Mouse (Mus musculus): Measurements from ENCODE around the gene Vps8. TPM values are rescaled to one million over a fixed set of nuclear protein-coding genes. Genes with fewer than 3 reads are reported as not detected.

The Vps8 gene
- total and polyA plus RNA-seq, 3 experiments: 26.2 to 50.1 (median 30.3) TPM

GRCm38 (mm10) chr16:21650289-21650688 lies 227.4 kb downstream of the Vps8 start:
- peaks cover 3% of the 10 kb centered on the region; the same call in 1 of the 2 replicates for H3K4me1 ChIP-seq (ENCODE audit: insufficient read depth, low read depth, low read length)
- no peaks in the 10 kb centered on the region for H3K9me3 ChIP-seq (replicated peaks)
- no peak overlapping the region for H3K4me3 ChIP-seq (ENCODE audit: low read depth, low read length)
- TF ChIP-seq POLR2AphosphoS5 (IDR thresholded peaks at IDR 0.05; ENCODE audit: insufficient replicate concordance, low read depth, low read length): no peak
- no peak for TF ChIP-seq GATA2 (IDR thresholded peaks at IDR 0.05; ENCODE audit: borderline replicate concordance, low read depth, low read length)
- no peak for TF ChIP-seq TAL1 (conservative IDR thresholded peaks at IDR 0.05; ENCODE audit: low read depth, low read length)
- TF ChIP-seq CTCF (IDR thresholded peaks at IDR 0.05; ENCODE audit: low read depth, low read length): no peak
- no peak for TF ChIP-seq GATA1 (IDR thresholded peaks at IDR 0.05; ENCODE audit: borderline replicate concordance, low read length)
- peaks cover 3% of the 10 kb centered on the region; the same call in 1 of the 2 replicates for H3K27me3 ChIP-seq (ENCODE audit: insufficient read depth, low read length)
- H3K36me3 ChIP-seq (replicated peaks): peaks cover 2% of the 10 kb centered on the region
- ATAC-seq (ENCODE audit: extremely low read depth, insufficient number of reproducible peaks, low FRiP score, poor library complexity, severe bottlenecking) (no peak), DNase-seq (ENCODE audit: low spot score) (no peak)

GRCm38 (mm10) chr16:21651161-21651560 lies 228.2 kb downstream of the Vps8 start:
- Histone ChIP-seq H3K9me3 (replicated peaks) (no peaks in the 10 kb centered on the region), H3K4me3 (ENCODE audit: low read depth, low read length) (no peak overlapping the region), H3K27me3 (ENCODE audit: insufficient read depth, low read length) (peaks cover 3% of the 10 kb centered on the region; the same call in 1 of the 2 replicates), H3K4me1 (ENCODE audit: insufficient read depth, low read depth, low read length) (peaks cover 3% of the 10 kb centered on the region; the same call in 1 of the 2 replicates), H3K36me3 (replicated peaks) (no peaks in the 10 kb centered on the region)
- DNase-seq (ENCODE audit: low spot score): no peak
- no peak for ATAC-seq (ENCODE audit: extremely low read depth, insufficient number of reproducible peaks, low FRiP score, poor library complexity, severe bottlenecking)
- TF ChIP-seq CTCF (IDR thresholded peaks at IDR 0.05; ENCODE audit: low read depth, low read length) (no peak), POLR2AphosphoS5 (IDR thresholded peaks at IDR 0.05; ENCODE audit: insufficient replicate concordance, low read depth, low read length) (no peak), TAL1 (conservative IDR thresholded peaks at IDR 0.05; ENCODE audit: low read depth, low read length) (no peak), GATA1 (IDR thresholded peaks at IDR 0.05; ENCODE audit: borderline replicate concordance, low read length) (no peak), GATA2 (IDR thresholded peaks at IDR 0.05; ENCODE audit: borderline replicate concordance, low read depth, low read length) (no peak)

GRCm38 (mm10) chr16:21653151-21653550 lies 230.2 kb downstream of the Vps8 start:
- H3K27me3 ChIP-seq (ENCODE audit: insufficient read depth, low read length): peaks cover 3% of the 10 kb centered on the region; the same call in 1 of the 2 replicates
- ATAC-seq (ENCODE audit: extremely low read depth, insufficient number of reproducible peaks, low FRiP score, poor library complexity, severe bottlenecking) (no peak), DNase-seq (ENCODE audit: low spot score) (no peak)
- no peaks in the 10 kb centered on the region for H3K4me1 ChIP-seq (ENCODE audit: insufficient read depth, low read depth, low read length)
- no peaks in the 10 kb centered on the region for H3K36me3 ChIP-seq (replicated peaks)
- no peaks in the 10 kb centered on the region for H3K9me3 ChIP-seq (replicated peaks)
- TF ChIP-seq CTCF (IDR thresholded peaks at IDR 0.05; ENCODE audit: low read depth, low read length) (no peak), POLR2AphosphoS5 (IDR thresholded peaks at IDR 0.05; ENCODE audit: insufficient replicate concordance, low read depth, low read length) (no peak), GATA2 (IDR thresholded peaks at IDR 0.05; ENCODE audit: borderline replicate concordance, low read depth, low read length) (no peak), GATA1 (IDR thresholded peaks at IDR 0.05; ENCODE audit: borderline replicate concordance, low read length) (no peak), TAL1 (conservative IDR thresholded peaks at IDR 0.05; ENCODE audit: low read depth, low read length) (no peak)
- H3K4me3 ChIP-seq (ENCODE audit: low read depth, low read length): no peak overlapping the region

- Histone ChIP-seq H3K4me1 (ENCODE audit: insufficient read depth, low read depth, low read length) (no peaks in the 10 kb centered on the region), H3K36me3 (replicated peaks) (no peaks in the 10 kb centered on the region), H3K4me3 (ENCODE audit: low read depth, low read length) (no peak overlapping the region), H3K9me3 (replicated peaks) (no peaks in the 10 kb centered on the region), H3K27me3 (ENCODE audit: insufficient read depth, low read length) (peaks cover 5% of the 10 kb centered on the region; the same call in 1 of the 2 replicates)
- no peak for DNase-seq (ENCODE audit: low spot score)
- no peak for TF ChIP-seq POLR2AphosphoS5 (IDR thresholded peaks at IDR 0.05; ENCODE audit: insufficient replicate concordance, low read depth, low read length)
- no peak for TF ChIP-seq CTCF (IDR thresholded peaks at IDR 0.05; ENCODE audit: low read depth, low read length)
- no peak for TF ChIP-seq TAL1 (conservative IDR thresholded peaks at IDR 0.05; ENCODE audit: low read depth, low read length)
- TF ChIP-seq GATA2 (IDR thresholded peaks at IDR 0.05; ENCODE audit: borderline replicate concordance, low read depth, low read length): no peak
- no peak for TF ChIP-seq GATA1 (IDR thresholded peaks at IDR 0.05; ENCODE audit: borderline replicate concordance, low read length)
- ATAC-seq (ENCODE audit: extremely low read depth, insufficient number of reproducible peaks, low FRiP score, poor library complexity, severe bottlenecking): no peak
Observed at GRCm38 (mm10) chr16:21654384-21654783, 231.5 kb downstream of the Vps8 start.

GRCm38 (mm10) chr16:21655291-21655690 lies 232.4 kb downstream of the Vps8 start:
- Histone ChIP-seq H3K27me3 (ENCODE audit: insufficient read depth, low read length) (peaks cover 5% of the 10 kb centered on the region; the same call in 1 of the 2 replicates), H3K9me3 (replicated peaks) (no peaks in the 10 kb centered on the region), H3K36me3 (replicated peaks) (no peaks in the 10 kb centered on the region), H3K4me1 (ENCODE audit: insufficient read depth, low read depth, low read length) (no peaks in the 10 kb centered on the region), H3K4me3 (ENCODE audit: low read depth, low read length) (no peak overlapping the region)
- TF ChIP-seq GATA2 (IDR thresholded peaks at IDR 0.05; ENCODE audit: borderline replicate concordance, low read depth, low read length) (no peak), TAL1 (conservative IDR thresholded peaks at IDR 0.05; ENCODE audit: low read depth, low read length) (no peak), CTCF (IDR thresholded peaks at IDR 0.05; ENCODE audit: low read depth, low read length) (no peak), POLR2AphosphoS5 (IDR thresholded peaks at IDR 0.05; ENCODE audit: insufficient replicate concordance, low read depth, low read length) (no peak), GATA1 (IDR thresholded peaks at IDR 0.05; ENCODE audit: borderline replicate concordance, low read length) (no peak)
- ATAC-seq (ENCODE audit: extremely low read depth, insufficient number of reproducible peaks, low FRiP score, poor library complexity, severe bottlenecking) (no peak), DNase-seq (ENCODE audit: low spot score) (no peak)

- TF ChIP-seq GATA1 (IDR thresholded peaks at IDR 0.05; ENCODE audit: borderline replicate concordance, low read length): no peak
- TF ChIP-seq GATA2 (IDR thresholded peaks at IDR 0.05; ENCODE audit: borderline replicate concordance, low read depth, low read length): no peak
- no peak for TF ChIP-seq POLR2AphosphoS5 (IDR thresholded peaks at IDR 0.05; ENCODE audit: insufficient replicate concordance, low read depth, low read length)
- no peak for TF ChIP-seq TAL1 (conservative IDR thresholded peaks at IDR 0.05; ENCODE audit: low read depth, low read length)
- TF ChIP-seq CTCF (IDR thresholded peaks at IDR 0.05; ENCODE audit: low read depth, low read length): no peak
- Histone ChIP-seq H3K4me3 (ENCODE audit: low read depth, low read length) (no peak overlapping the region), H3K9me3 (replicated peaks) (no peaks in the 10 kb centered on the region), H3K36me3 (replicated peaks) (no peaks in the 10 kb centered on the region), H3K27me3 (ENCODE audit: insufficient read depth, low read length) (peaks cover 5% of the 10 kb centered on the region; the same call in 1 of the 2 replicates), H3K4me1 (ENCODE audit: insufficient read depth, low read depth, low read length) (no peaks in the 10 kb centered on the region)
- DNase-seq (ENCODE audit: low spot score) (no peak), ATAC-seq (ENCODE audit: extremely low read depth, insufficient number of reproducible peaks, low FRiP score, poor library complexity, severe bottlenecking) (no peak)
Observed at GRCm38 (mm10) chr16:21655961-21656360, 233.0 kb downstream of the Vps8 start.
